1 mouse cellular context compared by ENCODE assay signal in the genomic region with DNA sequence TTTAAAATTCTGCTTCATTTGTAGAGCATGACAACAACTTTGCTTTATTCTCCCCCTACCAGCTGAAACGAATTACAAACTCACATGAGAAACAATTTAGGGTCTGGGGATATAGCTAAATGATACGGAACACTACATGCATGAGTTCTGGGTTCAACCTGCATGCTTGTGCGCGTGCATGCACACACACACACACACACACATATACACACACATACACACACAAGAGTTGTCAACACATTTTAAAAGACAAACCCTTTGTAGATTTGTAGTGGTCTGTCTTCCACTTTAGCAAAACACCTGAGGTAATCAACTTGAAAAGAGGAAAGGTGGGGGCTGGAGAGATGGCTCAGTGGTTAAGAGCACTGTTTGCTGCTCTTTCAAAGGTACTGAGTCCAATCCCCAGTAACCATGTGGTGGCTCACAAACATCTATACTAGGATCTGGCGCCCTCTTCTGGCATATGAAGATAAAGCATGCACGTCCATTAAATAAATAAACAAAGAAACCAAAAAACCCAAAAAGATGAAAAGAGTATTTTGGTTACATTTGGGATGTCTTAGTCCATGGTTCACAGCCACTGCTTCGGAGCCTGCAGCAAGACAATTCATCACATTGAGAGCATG.
TF ChIP-seq lines count a peak whose summit lies in the region.

No protein-coding gene starts in this region.

TF ChIP-seq in CH12.LX, 34 proteins besides CTCF, POLR2A, EP300 and RAD21:
- TF ChIP-seq SMC3 (IDR thresholded peaks at IDR 0.05; ENCODE audit: low read depth, low read length): peak; percentile 58
- no peak for TF ChIP-seq E2F4 (IDR thresholded peaks at IDR 0.05; ENCODE audit: insufficient replicate concordance, low read depth, low read length)
- TF ChIP-seq JUN (IDR thresholded peaks at IDR 0.05; ENCODE audit: insufficient read depth, low read depth, low read length): no peak
- TF ChIP-seq ELF1 (IDR thresholded peaks at IDR 0.05; ENCODE audit: low read depth, low read length): no peak
- TF ChIP-seq USF1 (IDR thresholded peaks at IDR 0.05; ENCODE audit: low read depth, low read length): no peak
- no peak for TF ChIP-seq BHLHE40 (IDR thresholded peaks at IDR 0.05; ENCODE audit: low read depth, low read length)
- peak; percentile 91 for TF ChIP-seq MYC (IDR thresholded peaks at IDR 0.05; ENCODE audit: low read depth, low read length)
- TF ChIP-seq MAFK (IDR thresholded peaks at IDR 0.05; ENCODE audit: insufficient replicate concordance, low read length): no peak
- TF ChIP-seq ZC3H11A (IDR thresholded peaks at IDR 0.05; ENCODE audit: low read depth, low read length): no peak
- no peak for TF ChIP-seq UBTF (IDR thresholded peaks at IDR 0.05; ENCODE audit: low read depth, low read length)
- no peak; the same call in 1 of the 2 replicates for TF ChIP-seq MAX (IDR thresholded peaks at IDR 0.05; ENCODE audit: low read length)
- no peak for TF ChIP-seq HCFC1 (IDR thresholded peaks at IDR 0.05; ENCODE audit: low read depth, low read length)
- TF ChIP-seq TBP (conservative IDR thresholded peaks at IDR 0.05; ENCODE audit: low read depth, low read length): no peak
- no peak for TF ChIP-seq ZNF384 (IDR thresholded peaks at IDR 0.05; ENCODE audit: low read depth, low read length)
TF ChIP-seq in CH12.LX: peak in this region for 2.
